Mouse (Mus musculus) limb, embryonic 14.5 days (tissue): ENCODE data around the gene Bpifb9a. TPM values are rescaled to one million over a fixed set of nuclear protein-coding genes. Genes with fewer than 3 reads are reported as not detected.

Experiments used
- ATAC-seq: fragments of 200-750 bp; cut with Nextera tagmentation; 2 replicates; pipeline ENCODE4 v1.8.0; 2017; ENCODE audit warnings: low read depth, moderate number of reproducible peaks, moderate TSS enrichment; ENCODE audit not compliant: low FRiP score
- DNase-seq: peaks from one replicate; pipeline ENCODE4 v3.0.0-alpha.2; 2015; ENCODE audit warnings: low spot score
- H3K27ac ChIP-seq: fragments of 300-500 bp; sonication (generic); replicated peaks from 2 replicates; pipeline ENCODE4 v1.5.1; 2014; ENCODE audit warnings: low read depth, mild to moderate bottlenecking, low read length, moderate library complexity, mixed read lengths
- H3K27me3 ChIP-seq: fragments of 300-500 bp; sonication (generic); 2 replicates; pipeline ENCODE4 v1.6.1; 2014; ENCODE audit warnings: low read length, mixed read lengths; ENCODE audit not compliant: control insufficient read depth, insufficient read depth
- H3K36me3 ChIP-seq: fragments of 300-500 bp; sonication (generic); 2 replicates; pipeline ENCODE4 v1.6.1; 2014; ENCODE audit warnings: mild to moderate bottlenecking, low read length, moderate library complexity, mixed read lengths; ENCODE audit not compliant: control insufficient read depth, insufficient read depth
- H3K4me1 ChIP-seq: fragments of 300-500 bp; sonication (generic); 2 replicates; pipeline ENCODE4 v1.6.1; 2014; ENCODE audit warnings: antibody characterized with exemption, low read length, mixed read lengths; ENCODE audit not compliant: control insufficient read depth, insufficient read depth
- H3K4me2 ChIP-seq: fragments of 300-500 bp; sonication (generic); replicated peaks from 2 replicates; pipeline ENCODE4 v1.6.1; 2014; ENCODE audit warnings: low read depth, mild to moderate bottlenecking, low read length, moderate library complexity; ENCODE audit not compliant: severe bottlenecking
- H3K4me3 ChIP-seq: fragments of 300-500 bp; sonication (generic); replicated peaks from 2 replicates; pipeline ENCODE4 v1.5.1; 2014; ENCODE audit warnings: low read length
- H3K9ac ChIP-seq: fragments of 300-500 bp; sonication (generic); 2 replicates; pipeline ENCODE4 v1.6.1; 2014; ENCODE audit warnings: mild to moderate bottlenecking, low read depth, low read length, moderate library complexity; ENCODE audit not compliant: severe bottlenecking
- H3K9me3 ChIP-seq: fragments of 300-500 bp; sonication (generic); 2 replicates; pipeline ENCODE4 v1.6.1; 2016; ENCODE audit warnings: low read length; ENCODE audit not compliant: control insufficient read depth
- POLR2A ChIP-seq: fragments of 200-500 bp; IDR thresholded peaks from 2 replicates; pipeline ENCODE4 v1.8.0; 2012; ENCODE audit warnings: inconsistent platforms, mild to moderate bottlenecking, moderate library complexity, borderline replicate concordance; ENCODE audit not compliant: insufficient read depth, insufficient read length; ENCODE audit errors: extremely low read depth
- WGBS: fragments of 180-500 bp; shearing (Covaris S2); extraction: QIAGEN DNeasy Blood & Tissue Kit; methylation state at CpG from one replicate; pipeline ENCODE4 v1.1.7; 2014; 5-methylcytosine and 5-hydroxymethylcytosine counted together
- polyA plus RNA-seq, 2 experiments: library from polyadenylated mRNA; depleted of rRNA in 1 of 2; stranded (reverse) in 1 of 2; unstranded in 1 of 2; fragments of >200 nt; fragmentation: Nextera tagmentation in 1 of 2; extraction: Ambion mirVana in 1 of 2; gene quantifications; 2 replicates each; pipeline versions ENCODE4 v1.2.1 to v1.2.3; 2012 to 2014

Bpifb9a gene
- polyA plus RNA-seq, 2 experiments: not detected

DNA sequence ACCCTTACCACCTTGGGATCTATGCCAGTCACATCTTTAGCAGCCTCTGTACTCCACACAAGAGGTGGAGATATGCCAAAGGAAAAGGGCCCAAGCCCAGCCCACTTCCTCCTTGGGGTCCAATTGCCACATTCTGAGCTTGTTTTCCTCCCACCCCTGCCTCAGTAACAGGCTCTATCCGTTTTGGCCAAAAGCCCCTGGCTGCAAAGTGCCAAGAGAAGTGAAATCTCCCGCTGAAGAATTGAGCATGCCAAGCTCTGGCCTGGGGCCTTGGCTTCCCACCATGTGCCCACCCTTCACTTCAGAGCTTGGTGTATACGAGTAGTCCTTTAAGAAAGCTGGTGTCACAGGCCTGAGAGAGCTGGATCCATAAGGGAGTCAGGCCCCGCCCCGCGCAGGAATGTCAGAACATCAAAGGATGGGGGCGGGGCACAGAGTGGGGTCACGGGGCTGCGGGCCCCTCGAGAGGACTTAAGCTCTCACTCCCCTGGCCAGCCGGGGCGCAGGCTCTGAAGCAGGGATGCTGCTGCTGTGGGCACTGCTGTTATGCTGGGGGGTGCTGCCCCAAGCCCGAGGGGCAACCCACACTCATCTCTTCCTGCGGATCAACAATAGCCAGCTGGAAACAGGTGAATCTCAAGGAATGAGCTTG is 34.3 kb upstream of the Bpifb9a start, which contains the start of gene Bpifb5:
TSS of gene Bpifb5 (plus strand) at position 478 of the 652 bp plus-strand sequence.
- no peaks in the 10 kb centered on the region for H3K9me3 ChIP-seq
- H3K4me1 ChIP-seq: peaks cover 12% of the 10 kb centered on the region
- H3K27me3 ChIP-seq: no peaks in the 10 kb centered on the region
- H3K4me3 ChIP-seq: no peak within 1 kb of the TSS
- no peak within 1 kb of the TSS; the same call in 1 of the 2 replicates for H3K9ac ChIP-seq
- H3K36me3 ChIP-seq: no peaks in the 10 kb centered on the region
- WGBS: 6% methylated on average over 14 of the region's 14 CpGs
- ATAC-seq: peak; percentile 64
- H3K4me2 ChIP-seq: peak within 1 kb of the TSS; percentile 29; the same call in 1 of the 2 replicates
- no peak within 1 kb of the TSS for H3K27ac ChIP-seq
- no peak for TF ChIP-seq POLR2A
- DNase-seq: peak; percentile 75

DNA sequence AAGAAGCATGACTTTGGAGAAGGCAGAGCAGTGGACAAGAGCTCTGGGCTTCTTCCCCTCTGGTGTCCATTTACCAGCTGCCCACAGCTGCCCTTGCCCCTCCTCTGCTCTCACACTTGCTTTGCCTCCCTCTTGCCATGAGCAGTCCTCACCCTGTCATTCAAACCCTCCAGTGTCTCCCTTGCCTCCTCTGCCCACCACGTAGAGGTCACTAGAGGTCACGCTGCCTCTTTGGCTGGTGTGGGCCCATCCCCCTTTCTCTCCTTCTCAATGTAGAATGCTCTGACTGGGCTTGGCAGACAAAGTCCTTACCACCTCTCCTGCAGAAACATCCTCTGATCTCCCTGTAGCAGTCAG is 33.8 kb upstream of the Bpifb9a start:
- H3K9me3 ChIP-seq: no peaks in the 10 kb centered on the region
- no peak overlapping the region for H3K27ac ChIP-seq
- no peaks in the 10 kb centered on the region for H3K27me3 ChIP-seq
- no peaks in the 10 kb centered on the region for H3K36me3 ChIP-seq
- peaks cover 12% of the 10 kb centered on the region for H3K4me1 ChIP-seq
- DNase-seq (no peak), ATAC-seq (no peak)
- no peak overlapping the region for H3K4me3 ChIP-seq
- WGBS: 8% methylated on average over 2 of the region's 2 CpGs
- TF ChIP-seq POLR2A: no peak
- no peak overlapping the region for H3K9ac ChIP-seq
- H3K4me2 ChIP-seq: no peak overlapping the region

DNA sequence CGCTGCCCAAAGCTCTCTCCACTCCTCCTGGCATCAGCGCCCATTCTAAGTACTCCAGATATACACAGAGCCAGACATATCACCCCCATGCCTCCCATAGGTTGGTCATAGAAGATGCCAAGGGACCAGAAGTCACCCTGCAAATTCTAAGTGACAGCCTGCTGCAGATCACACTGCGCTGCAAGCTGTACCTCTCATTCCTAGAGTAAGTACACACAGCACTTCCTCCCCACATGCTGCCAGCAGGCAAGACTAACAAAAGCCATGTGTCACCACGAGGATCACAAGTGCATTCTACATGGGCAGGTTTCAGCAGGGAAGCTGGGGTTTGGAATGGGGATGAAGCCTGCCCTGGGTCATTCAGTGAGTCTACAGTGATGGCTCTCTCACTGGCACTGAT is 30.7 kb upstream of the Bpifb9a start:
- ATAC-seq: no peak
- Histone ChIP-seq H3K27ac (no peak overlapping the region), H3K27me3 (no peaks in the 10 kb centered on the region), H3K9me3 (no peaks in the 10 kb centered on the region), H3K4me3 (no peak overlapping the region), H3K4me2 (no peak overlapping the region), H3K9ac (no peak overlapping the region), H3K4me1 (peaks cover 12% of the 10 kb centered on the region), H3K36me3 (no peaks in the 10 kb centered on the region)
- DNase-seq: no peak
- WGBS: 63% methylated on average over 4 of the region's 4 CpGs
- TF ChIP-seq POLR2A: no peak

DNA sequence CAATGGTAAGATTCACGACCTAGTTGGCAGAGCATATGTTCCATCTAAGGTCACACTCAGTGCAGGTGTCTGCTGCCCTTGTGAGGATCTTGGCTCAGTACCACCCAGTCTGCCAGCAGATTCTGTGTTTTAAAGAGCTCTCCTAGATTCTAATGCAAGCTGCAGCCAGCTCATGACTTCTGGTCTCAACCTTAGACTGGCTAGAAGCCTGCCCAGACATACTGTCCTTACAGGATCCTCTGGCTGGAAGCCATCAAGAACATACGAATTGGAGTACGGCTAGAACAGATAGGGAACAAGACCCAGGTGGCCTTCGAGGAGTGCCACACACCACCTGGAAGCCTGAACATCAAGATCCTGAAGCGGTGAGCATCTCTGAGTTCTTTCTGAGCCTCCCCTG is 29.8 kb upstream of the Bpifb9a start:
- Histone ChIP-seq H3K4me2 (no peak overlapping the region), H3K27ac (no peak overlapping the region), H3K9ac (no peak overlapping the region), H3K27me3 (no peaks in the 10 kb centered on the region), H3K4me1 (peaks cover 8% of the 10 kb centered on the region), H3K36me3 (no peaks in the 10 kb centered on the region), H3K4me3 (no peak overlapping the region), H3K9me3 (no peaks in the 10 kb centered on the region)
- no peak for DNase-seq
- no peak for TF ChIP-seq POLR2A
- ATAC-seq: no peak
- WGBS: 64% methylated on average over 5 of the region's 5 CpGs

DNA sequence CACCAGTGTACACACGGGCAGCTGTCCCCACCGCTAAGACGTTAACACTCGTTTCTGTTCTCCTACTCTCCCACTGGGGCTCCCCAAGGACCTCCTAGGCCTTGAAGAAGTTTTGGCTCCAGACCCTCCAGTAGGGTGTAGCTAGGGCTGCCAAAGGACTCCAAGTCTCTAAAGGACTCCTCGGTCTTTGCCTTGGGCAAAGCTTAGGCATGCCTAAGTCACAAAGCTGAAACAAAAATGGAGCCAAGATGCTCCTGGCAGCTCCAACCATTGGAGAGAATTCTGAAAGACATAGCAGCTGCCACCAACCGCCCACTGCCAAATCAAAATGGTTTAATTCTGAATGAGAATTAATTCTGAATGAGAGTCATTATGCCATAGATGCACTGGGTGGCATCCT is 24.2 kb upstream of the Bpifb9a start:
- H3K27me3 ChIP-seq: no peaks in the 10 kb centered on the region
- no peaks in the 10 kb centered on the region for H3K4me1 ChIP-seq
- DNase-seq (no peak), ATAC-seq (no peak)
- WGBS: 87% methylated on average over 6 of the region's 6 CpGs
- H3K4me2 ChIP-seq: no peak overlapping the region
- no peaks in the 10 kb centered on the region for H3K36me3 ChIP-seq
- H3K9me3 ChIP-seq: no peaks in the 10 kb centered on the region
- no peak overlapping the region for H3K27ac ChIP-seq
- no peak for TF ChIP-seq POLR2A
- H3K4me3 ChIP-seq: no peak overlapping the region
- H3K9ac ChIP-seq: no peak overlapping the region
